Mouse (Mus musculus) erythroblast, embryonic 14.5 days (primary cell): ENCODE data around the gene Lrrn3.

Source experiments
- GATA1 ChIP-seq: IDR thresholded peaks from 2 replicates; pipeline ENCODE4 v1.6.1; 2012; ENCODE audit warnings: low read length, inconsistent platforms, mixed read lengths
- TAL1 ChIP-seq: IDR thresholded peaks from 3 replicates; pipeline ENCODE4 v1.6.1; 2012; ENCODE audit warnings: low read length, inconsistent platforms, mixed read lengths

DNA sequence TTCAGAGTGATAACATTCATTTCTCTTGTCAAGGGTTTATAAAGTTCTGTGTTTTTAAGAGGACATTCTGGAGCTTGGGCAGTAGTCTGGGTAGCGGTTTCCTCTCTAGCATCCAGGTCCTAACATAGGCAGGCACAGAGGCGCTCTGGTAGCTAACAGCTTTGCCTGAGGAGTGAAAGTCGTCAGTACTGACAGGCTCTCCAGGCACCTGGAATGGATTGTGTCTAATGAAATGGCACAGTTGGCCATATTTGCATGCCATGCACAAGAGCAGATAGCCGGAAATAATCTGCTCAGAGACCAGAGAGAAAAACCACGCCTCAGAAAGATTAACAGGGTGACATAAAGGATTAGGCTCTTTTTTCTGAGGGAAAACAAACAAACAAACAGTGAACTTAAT lies 58.8 kb downstream of the Lrrn3 start:
- TF ChIP-seq GATA1 (no peak), TAL1 (no peak)
